Mouse (Mus musculus) bone marrow macrophage, adult 2 months (primary cell): ENCODE results near the gene Olfr1347. TPM values are rescaled to one million over a fixed set of nuclear protein-coding genes. Genes with fewer than 3 reads are reported as not detected.
"Not testable (repeated sequence)": the region's sequence is repeated elsewhere in the genome, so short reads cannot be mapped to it uniquely, and the experiment has no call there.

ENCODE experiments used
- H3K27ac ChIP-seq: 2 replicates; pipeline ENCODE4 v1.5.1; 2012; ENCODE audit warnings: low read depth, low read length; ENCODE audit not compliant: insufficient read depth
- H3K4me1 ChIP-seq: 2 replicates; pipeline ENCODE4 v1.6.1; 2012; ENCODE audit warnings: low read length; ENCODE audit not compliant: control insufficient read depth, insufficient read depth
- H3K4me3 ChIP-seq: 2 replicates; pipeline ENCODE4 v1.5.1; 2012; ENCODE audit warnings: mild to moderate bottlenecking, low read length, moderate library complexity; ENCODE audit not compliant: insufficient read depth
- CTCF ChIP-seq: IDR thresholded peaks from 2 replicates; pipeline ENCODE4 v1.5.1; 2012; ENCODE audit warnings: low read depth, mild to moderate bottlenecking, low read length, moderate library complexity
- POLR2A ChIP-seq: IDR thresholded peaks from 2 replicates; pipeline ENCODE4 v1.6.1; 2012; ENCODE audit warnings: mild to moderate bottlenecking, low read depth, low read length, borderline replicate concordance
- polyA plus RNA-seq: library from polyadenylated mRNA; stranded (reverse); fragments of >200 nt; gene quantifications from 2 replicates; pipeline ENCODE4 v1.2.4, GENCODE M21; 2012; ENCODE audit not compliant: missing spikeins, insufficient read depth, insufficient read length

The Olfr1347 gene
- not detected in 2 replicates for polyA plus RNA-seq

DNA sequence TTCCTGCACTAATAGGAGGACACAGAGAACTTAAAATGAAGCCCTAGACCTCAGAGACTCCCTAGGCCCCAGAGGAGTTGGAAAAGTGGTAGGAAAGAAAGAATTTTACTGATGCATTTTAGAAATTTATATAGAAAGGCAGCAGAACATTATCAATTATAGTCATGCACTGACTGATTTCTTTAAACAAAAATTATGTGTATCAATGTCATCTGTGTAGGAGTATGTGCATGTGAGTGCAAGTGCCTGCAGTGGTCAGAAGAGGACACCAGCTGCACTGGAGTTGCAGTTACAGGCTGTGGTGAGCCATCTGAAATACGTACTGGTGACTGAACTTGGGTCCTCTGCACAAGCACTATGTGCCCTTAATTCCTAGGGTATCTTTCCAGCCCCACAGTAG, at the start of gene Olfr1347:
TSS of gene Olfr1347 (minus strand) at position 101 of the 400 bp plus-strand sequence.
- H3K4me3 ChIP-seq, result no peak within 1 kb of the TSS
- H3K27ac ChIP-seq, result no peak within 1 kb of the TSS
- TF ChIP-seq POLR2A (no peak), CTCF (no peak)
- no peaks in the 10 kb centered on the region for H3K4me1 ChIP-seq

DNA sequence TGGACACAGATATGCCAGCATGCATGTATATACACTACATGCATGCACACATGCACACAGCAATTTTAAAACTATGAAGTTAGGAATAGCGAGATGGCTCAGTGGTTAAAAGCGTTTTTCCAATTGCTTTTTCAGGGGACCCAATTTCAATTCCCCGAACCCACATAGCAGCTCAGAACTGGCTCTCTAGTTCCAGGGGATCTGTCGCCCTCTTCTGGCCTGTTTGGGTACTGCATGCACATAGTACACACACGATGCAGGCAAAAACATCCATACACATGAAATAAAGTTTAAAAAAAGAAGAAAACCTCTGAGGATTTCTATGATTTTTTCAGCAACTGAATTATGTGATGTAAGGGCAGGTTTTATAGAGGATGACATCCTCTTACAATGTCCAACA, 26.6 kb upstream of the Olfr1347 start:
- TF ChIP-seq CTCF (peak; percentile 35; the same call in 1 of the 2 replicates), POLR2A (no peak)
- Histone ChIP-seq H3K27ac (no peak overlapping the region), H3K4me1 (no peaks in the 10 kb centered on the region), H3K4me3 (no peak overlapping the region)

DNA sequence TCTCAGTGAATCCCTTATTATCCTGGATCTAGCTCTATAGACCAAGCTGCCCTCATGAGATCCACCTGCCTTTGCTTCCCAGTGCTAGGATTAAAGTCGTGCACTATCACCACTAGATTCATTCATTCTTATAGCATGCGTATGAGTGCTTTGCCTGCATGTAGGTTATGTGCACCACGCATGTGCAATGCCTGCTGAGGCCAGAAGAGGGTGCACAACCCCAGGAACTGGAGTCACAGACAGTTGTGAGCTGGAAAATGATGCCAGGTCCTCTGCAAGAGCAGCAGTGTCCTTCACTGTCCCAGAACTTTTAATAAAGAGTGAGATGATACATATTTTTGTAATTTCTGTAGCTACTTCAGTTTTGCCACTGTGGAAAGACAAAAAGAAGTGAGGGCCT, 25.4 kb upstream of the Olfr1347 start:
- Histone ChIP-seq H3K27ac (no peak overlapping the region), H3K4me3 (no peak overlapping the region), H3K4me1 (no peaks in the 10 kb centered on the region)
- TF ChIP-seq CTCF, result no peak
- no peak for TF ChIP-seq POLR2A

DNA sequence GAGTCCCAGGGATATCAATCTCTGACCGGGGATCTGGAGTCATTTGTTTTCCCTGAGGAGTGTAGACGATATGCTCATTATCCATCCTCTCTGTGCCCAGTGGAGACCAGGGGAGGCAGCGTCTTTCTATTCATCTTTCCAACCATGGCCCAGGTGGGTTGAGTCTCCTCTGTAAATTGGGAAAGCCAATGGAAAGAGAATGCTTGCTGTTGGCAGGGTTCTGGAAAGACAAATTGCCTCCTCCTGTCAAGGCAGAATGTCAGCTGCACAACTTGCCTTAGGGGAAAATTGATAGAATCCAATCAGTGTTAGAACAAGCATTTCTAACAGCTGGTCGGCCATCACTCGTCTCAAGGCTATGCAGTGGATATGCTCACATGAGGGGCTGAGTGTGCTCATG, 23.3 kb upstream of the Olfr1347 start, which contains the start of gene Olfr1349:
TSS of gene Olfr1349 (minus strand) at position 101 of the 400 bp plus-strand sequence.
- H3K27ac ChIP-seq, result no peak within 1 kb of the TSS
- TF ChIP-seq POLR2A (no peak), CTCF (no peak)
- H3K4me1 ChIP-seq, result no peaks in the 10 kb centered on the region
- no peak within 1 kb of the TSS for H3K4me3 ChIP-seq

DNA sequence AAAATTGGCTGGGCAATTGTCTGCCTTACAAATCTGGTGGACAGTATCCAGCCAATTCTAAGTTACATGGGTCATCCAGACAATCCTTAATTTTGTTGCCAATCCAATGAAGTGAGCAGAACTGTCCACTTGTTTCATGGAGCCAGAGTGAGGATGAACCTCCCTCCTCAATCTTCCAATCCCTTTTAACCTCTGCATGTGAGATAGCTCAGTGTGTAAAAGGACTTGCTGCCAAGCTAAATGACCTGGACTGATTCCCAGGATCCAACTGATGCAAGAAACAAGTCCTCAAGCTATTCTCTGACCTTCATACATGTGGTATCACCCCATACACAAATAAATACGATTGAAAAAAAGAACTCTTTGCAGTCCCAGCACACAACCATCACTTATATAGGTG, 22.1 kb upstream of the Olfr1347 start:
- TF ChIP-seq POLR2A (no peak), CTCF (no peak)
- Histone ChIP-seq H3K27ac (no peak overlapping the region), H3K4me3 (no peak overlapping the region), H3K4me1 (no peaks in the 10 kb centered on the region)

DNA sequence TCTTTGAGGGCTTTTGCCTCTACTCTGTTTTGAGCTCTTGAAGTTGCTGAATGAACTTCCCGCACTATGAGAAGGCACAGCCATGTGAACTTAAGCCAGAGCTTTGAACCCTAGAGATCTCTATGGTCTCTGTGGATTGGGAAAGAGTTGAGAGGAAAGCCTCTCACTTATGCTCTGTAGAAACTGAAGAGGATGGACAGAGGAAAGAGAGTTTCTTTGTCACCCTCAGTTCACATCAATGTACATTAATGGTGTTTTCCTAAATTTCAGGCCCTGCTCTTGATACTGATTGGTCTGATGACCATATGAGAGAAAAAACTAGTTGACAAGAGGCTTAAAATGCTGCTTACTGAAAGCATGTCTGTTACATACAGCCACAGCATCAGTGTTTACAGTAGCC, 9.1 kb upstream of the Olfr1347 start, which contains the start of gene Olfr1348:
TSS of gene Olfr1348 (minus strand) at position 101 of the 400 bp plus-strand sequence.
- TF ChIP-seq POLR2A, result no peak
- Histone ChIP-seq H3K4me1 (no peaks in the 10 kb centered on the region), H3K27ac (no peak within 1 kb of the TSS), H3K4me3 (no peak within 1 kb of the TSS)

DNA sequence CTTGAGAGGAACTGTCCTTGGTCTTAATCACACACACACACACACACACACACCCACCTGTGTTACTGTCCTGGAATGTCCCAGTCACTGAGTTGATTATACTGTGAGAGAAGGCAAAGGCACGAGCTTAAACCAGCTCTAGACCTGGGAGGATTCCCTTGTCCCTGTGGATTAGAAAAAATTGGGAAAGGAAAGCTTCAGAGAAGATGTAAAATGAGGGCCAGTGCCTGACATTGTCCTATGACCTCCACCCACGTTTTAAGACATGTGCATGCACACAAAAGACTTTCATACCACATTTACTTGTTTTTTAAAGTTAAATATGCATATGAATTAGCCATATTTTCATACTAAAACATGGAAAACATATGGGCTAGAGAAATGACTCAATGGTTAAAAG, 12.7 kb downstream of the Olfr1347 start, which contains the start of gene Olfr5:
TSS of gene Olfr5 (minus strand) at position 101 of the 400 bp plus-strand sequence.
- TF ChIP-seq POLR2A (no peak), CTCF (no peak)
- Histone ChIP-seq H3K27ac (no peak within 1 kb of the TSS), H3K4me1 (no peaks in the 10 kb centered on the region), H3K4me3 (no peak within 1 kb of the TSS)

DNA sequence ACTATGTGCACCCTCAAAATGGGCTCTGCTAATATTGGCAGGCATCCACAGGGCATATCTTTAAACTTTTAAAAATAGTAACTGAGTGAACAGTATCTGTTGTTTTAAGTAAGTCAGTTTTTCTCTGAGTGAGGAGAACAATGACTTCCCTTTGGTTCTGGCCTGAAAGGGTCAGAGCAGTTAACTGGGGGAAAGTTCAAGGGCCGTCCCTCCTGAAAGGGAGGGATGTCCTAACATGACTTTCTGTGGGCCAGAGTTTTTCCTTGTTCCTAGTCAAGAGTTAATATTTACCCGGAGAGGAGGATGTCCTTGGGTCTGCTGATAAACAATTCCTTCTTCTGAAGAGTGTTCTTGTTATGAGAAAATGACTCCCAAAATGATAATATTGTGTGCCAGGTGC, 21.9 kb downstream of the Olfr1347 start:
- H3K4me1 ChIP-seq, result not testable (repeated sequence)

DNA sequence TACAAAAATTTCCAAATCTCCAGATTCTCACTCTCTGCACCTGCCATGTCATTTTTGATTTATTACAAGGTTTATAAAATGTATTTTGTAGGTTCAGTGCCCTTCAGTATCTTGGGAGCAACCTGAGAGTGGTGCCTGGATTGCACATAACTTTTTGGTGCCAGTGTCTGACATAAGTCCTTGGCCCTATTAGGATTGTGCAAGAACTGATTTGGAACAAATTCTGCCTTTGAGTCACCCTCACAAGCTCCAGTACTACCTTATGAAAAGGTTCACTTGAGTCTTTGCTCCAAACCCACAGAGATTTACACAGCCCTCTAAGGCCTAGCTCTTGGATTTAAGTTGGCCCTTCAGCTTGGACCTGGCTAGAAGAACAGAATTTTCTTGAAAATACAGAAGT, 32.6 kb downstream of the Olfr1347 start, which contains the start of gene Olfr1346:
TSS of gene Olfr1346 (plus strand) at position 151 of the 400 bp plus-strand sequence.
- TF ChIP-seq POLR2A (no peak), CTCF (no peak)
- Histone ChIP-seq H3K4me1 (no peaks in the 10 kb centered on the region), H3K4me3 (no peak within 1 kb of the TSS), H3K27ac (no peak within 1 kb of the TSS)

More for the DNA sequence above, 21.9 kb downstream of the Olfr1347 start:
- H3K4me3 ChIP-seq, H3K27ac ChIP-seq: not testable (repeated sequence)

DNA sequence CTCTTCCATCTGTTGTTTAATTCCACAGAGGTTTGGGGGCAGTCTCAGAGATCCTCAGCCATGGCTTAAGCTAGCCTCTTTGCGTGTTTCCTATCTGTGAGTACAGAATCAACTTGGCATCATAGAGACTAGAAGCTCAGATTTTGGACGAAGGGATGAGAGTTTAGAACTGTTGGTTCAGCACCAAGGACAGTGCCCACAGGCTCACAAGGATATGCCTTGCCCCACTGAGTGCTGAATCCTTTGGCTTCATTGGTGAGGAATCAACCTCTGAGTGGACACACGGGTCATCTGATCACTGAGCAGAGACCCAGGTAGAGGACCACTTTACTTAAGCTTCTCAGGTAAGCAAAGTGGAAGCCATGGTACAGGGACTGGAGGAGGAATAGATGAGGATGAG, 43.2 kb downstream of the Olfr1347 start:
- Histone ChIP-seq H3K4me3 (no peak overlapping the region), H3K4me1 (no peaks in the 10 kb centered on the region), H3K27ac (no peak overlapping the region)
- TF ChIP-seq POLR2A (no peak), CTCF (no peak)

DNA sequence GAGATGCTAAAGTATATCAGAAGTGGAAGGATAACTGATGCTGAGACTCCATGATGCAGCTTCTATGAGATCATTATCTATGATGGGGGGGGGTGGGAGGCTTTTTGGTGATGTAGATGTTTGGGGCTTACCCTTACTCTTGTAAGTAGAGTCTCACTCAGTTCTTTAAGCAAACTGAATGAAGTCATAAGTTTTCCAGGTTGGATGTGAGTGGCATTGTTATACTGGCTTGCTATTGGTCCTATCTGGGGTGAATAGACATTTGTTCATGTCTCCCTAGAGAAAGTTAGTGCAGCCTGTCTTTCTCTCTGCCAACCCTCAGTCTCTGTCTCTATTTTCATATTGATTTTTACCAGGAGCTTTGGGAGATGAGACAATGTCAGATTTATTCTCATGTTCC, 43.7 kb downstream of the Olfr1347 start, which contains the start of gene Olfr1336:
TSS of gene Olfr1336 (plus strand) at position 301 of the 400 bp plus-strand sequence.
- Histone ChIP-seq H3K27ac (no peak within 1 kb of the TSS), H3K4me1 (no peaks in the 10 kb centered on the region), H3K4me3 (no peak within 1 kb of the TSS)
- TF ChIP-seq CTCF, result no peak
- no peak for TF ChIP-seq POLR2A
